Mouse (Mus musculus): ENCODE results near the gene Zfp759.
"Not testable (repeated sequence)": the region's sequence is repeated elsewhere in the genome, so short reads cannot be mapped to it uniquely, and the experiment has no call there.

Zfp759 gene

DNA sequence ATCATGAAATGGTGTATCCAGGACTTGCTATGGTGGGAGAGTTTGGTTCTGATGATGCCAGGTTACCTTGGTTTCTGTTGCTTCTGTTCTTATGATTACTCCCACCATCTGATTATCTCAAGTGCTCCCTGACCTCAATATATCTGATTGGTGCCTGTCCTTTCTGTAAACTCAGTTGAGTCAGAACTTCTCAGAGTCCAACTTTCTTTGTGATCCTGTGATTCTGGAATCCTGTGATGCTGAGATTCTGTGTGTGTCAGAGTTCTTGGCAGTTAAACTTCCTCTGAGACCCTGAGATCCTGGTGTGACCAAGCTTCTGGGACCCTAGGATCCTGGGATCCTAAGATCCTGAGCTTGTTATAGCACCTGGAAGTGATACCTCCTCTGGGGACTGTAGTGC lies at the start of gene Zfp759:
Zfp759 (plus strand) TSS at position 301 of the 400 bp plus-strand sequence.
- not testable (repeated sequence) for DNase-seq

DNA sequence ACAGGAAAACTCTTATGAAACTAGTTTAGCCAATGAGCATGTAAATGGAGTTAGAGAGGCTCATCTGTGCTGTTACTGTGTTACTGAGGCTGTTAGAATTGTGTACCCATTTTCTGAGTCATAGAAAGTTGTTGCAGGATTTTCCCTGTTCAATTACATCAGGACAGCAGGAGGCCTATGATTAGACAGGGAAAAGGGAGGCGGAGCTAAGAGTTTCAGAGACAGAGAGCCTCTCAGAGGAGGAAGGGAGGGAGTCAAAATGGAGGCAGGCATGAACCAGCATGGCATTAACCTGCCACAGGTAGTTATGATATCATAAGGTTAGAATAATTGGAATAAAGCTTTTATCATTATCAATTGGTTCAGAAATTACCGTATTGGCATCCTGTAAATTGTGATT lies 48.7 kb upstream of the Zfp759 start:
- DNase-seq: no peak

DNA sequence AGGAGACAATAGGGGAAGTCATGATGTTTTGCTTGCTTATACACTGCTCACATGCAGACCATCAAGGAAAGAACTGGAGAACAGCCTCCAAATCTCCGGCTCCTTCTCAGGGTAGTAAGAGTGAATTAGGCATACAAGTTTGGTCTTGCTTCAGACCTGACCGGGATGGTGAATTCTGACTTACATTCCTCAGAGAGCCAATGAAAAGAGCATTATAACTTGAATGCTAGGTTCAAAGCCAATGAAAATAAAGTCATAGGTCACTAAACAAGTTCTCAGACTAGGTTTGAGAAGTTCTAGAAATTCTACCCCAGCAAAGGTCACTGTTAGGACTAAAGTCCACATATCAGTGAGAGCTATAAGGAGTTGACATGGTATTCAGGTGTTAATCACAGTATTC lies 44.2 kb upstream of the Zfp759 start:
- no peak for DNase-seq

DNA sequence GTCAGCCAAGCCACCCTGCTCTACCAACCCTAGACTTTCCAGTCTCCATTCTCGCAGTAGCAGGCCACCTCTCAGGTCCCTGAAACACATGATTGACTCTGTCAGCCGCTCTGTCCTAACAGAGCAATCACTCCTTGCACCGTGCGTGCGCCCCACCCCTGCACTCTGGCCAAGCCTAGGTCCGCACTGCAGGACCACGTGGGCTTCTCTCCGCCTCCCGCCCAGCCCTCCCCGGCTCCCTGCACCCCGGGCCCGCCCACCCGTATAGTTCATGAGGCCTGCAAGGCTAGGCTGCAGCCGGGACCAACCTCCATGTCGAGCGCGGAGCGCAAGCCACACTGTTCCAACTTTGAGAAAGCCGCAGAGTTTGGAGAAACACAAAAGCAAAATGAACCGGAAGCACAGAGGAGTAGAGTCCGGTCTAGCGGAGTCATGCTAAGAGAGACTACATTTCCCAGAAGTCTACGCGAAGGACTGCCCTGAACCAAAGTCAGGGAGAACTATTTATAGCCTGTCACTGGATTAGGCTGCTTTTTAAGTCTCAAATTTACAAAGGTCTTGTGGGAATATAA lies 40.2 kb upstream of the Zfp759 start:
- DNase-seq: peak; percentile 61 to 63

DNA sequence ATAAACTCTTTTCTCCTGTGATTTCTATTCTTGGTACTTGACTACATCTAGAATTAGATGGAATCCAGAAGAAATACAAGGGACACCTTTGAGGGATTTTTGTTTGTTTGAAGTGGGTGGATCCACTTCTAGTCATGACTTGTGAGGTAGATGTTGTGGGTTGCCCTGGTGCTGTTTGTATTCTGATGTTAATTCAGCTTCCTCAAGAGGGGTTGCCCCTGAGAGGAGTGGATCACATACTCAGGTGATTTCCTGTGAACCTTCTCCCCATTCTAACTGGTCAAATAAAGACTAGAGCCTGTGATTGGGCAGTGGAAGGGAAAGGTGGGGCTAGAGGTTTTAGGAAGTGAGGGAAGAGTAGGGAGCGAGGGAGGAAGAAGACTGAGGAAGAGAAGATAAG lies 39.5 kb upstream of the Zfp759 start:
- peak; percentile 16 to 19 for DNase-seq

DNA sequence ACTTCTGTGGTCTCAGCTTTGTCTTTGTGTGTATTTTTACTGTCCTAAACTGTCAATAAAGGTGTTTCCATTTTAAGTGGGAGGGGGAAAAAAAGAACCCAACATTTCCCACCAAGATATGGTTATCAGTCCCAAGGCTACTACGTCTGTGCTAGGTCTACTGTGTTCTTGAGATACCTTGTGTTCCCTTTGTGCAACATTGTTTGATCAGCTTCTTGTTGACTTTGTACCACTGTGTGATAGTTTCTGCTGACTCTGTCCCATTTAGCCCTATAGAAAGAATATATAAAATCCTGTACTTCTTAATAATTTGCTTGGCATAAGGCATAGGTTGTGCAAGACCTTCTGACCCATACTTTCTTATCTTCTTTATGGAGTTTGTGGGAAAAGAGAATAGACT lies 31.3 kb upstream of the Zfp759 start:
- DNase-seq: no peak

DNA sequence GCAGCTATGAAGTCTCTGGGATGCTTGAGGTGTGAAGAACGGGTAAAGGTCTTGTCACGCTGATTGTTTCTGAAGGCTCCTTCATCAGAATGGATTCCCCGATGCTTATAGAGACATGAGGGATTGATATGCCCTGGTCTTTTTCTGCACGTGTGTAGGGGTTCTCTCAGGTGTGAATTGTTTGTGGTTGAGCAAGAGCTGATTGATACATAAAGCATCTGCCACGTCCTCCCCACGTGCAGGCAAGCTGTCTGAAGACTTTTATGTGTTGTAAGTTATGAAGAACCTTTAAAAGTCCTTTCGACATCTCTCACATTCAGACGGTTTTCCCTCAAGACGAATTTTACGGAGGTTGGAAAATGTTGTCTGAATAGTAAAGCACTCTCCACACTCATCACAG lies 23.6 kb upstream of the Zfp759 start, which contains the start of gene Zfp708:
Zfp708 (minus strand) TSS at position 101 of the 400 bp plus-strand sequence.
- DNase-seq: no peak

DNA sequence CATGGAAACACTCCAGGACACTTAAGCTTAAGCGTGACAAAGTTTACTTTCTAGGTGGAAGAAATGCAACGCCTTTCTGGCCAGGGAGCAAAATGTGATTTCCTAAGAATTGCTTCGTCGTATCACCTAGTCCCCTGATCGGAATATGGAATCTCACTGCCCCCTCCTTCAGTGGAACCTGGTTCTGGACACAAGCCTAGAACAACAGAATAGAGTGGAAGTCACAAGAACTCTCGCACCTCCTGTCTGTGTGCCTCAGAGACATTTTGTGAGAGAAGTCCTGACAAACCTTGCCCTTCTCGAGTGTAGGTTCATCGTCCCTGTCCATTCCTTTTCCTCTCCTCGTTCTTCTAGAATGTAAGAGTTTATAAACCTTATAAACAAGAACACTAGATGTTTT lies 13.8 kb upstream of the Zfp759 start:
- no peak for DNase-seq

DNA sequence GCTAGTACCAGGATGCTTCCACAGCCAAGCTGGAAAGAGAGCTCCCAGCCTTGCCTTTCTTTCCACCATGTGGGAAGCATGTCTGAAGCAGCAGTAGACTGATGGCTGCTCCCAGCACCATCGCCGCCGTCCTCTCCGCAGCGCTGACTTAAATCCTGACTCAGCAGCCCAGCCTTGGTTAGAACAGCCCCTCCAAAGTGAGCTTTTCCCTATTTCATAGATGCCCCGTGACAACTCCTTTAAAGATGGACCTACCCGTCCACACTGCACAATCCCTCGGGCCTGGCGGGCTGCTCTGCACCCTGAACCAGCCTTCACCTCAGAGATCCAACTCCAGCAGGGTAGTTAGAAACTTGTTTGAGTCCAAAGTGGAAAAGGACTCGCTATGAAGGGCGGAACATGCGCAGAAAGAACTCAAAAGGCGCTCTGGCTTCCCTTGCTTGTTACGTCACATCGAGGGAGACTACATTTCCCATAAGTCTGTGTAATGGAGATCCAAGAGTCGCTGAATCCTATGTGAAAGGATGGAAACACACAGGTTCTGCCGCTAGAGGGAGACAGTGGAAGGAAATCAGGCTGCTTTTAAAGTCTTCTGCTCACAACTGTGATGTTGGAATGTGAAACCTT lies 13.2 kb upstream of the Zfp759 start, which contains the start of gene Gm28557:
Gm28557 (minus strand) TSS at position 411 of the 627 bp plus-strand sequence.
- peak; percentile 86 to 90 for DNase-seq

DNA sequence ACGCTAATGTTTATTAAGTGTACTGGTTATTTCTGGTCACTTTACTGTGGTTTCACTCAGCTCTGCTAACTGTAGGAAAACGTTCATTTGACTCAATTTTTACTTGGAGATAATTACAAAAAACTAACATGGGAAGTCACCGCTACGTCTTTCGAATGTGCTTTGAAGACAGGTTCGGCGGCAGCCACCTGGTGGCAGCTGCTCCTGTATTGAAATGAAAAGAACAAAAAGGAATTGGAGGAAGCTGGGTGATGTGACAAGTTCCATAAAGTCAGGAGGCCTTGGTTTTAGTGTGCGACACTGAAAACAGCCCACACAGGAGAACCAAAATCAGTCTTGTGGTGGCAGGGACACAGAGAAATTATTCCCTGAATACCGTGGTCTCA lies 12.6 kb upstream of the Zfp759 start:
- DNase-seq: no peak

DNA sequence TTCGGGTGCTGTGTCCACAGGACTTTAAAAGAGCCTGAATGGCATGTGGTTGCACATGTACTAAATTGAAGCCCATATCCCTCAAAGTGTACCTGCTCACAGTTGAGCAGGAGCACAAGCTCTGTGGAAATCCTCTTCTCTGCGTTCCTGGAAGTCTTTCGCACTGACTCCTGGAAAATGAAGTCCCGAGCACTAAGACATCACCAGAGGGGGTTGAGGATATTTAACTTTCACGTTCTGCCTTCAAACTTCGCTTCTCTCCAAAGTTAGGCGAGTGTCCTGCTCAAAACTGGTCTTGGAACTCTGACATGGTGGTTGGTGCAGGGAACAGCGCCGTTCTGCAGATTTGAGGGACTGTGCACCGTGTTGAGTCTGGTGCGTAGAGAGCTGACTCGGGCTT lies 9.4 kb upstream of the Zfp759 start:
- peak in 1 of 2 experiments; percentile 7 for DNase-seq

DNA sequence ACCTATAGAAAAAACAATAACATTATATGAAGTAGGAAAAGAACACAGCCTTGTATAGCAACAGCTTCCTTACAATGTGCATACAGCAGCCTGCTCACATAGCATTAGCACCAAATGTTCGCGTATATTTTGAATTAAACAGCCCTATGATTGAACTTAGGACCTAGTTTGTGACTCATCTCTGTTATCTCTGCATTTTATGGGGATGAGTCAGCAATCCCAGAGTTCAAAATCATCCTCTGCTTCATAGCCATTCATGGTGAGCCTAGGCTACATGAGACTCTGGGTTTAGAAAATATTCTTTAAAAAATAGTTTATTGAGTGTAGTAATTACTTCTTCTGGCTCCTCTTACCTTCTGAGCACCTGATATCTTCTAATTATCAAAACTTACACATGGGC lies 8.2 kb upstream of the Zfp759 start:
- no peak for DNase-seq

DNA sequence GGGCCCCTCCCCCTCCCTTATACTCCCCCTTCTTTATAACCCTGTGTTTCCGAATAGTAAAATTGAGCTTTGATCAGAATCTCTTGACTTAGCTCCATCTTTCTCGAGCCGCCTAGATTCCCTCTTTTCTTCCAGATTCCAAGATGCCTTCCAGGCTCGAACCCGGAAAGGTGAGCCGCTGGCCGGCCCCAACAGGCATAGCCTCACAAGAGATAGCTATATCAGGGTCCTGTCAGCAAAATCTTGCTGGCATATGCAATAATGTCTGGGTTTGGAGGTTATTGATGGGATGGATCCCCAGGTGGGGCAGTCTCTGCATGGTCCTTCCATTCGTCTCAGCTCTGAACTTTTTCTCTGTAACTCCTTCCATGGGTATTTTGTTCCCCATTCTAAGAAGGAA lies 5.3 kb upstream of the Zfp759 start, which contains the start of gene Rslcan18:
Rslcan18 (minus strand) TSS at position 101 of the 400 bp plus-strand sequence.
- not testable (repeated sequence) for DNase-seq

DNA sequence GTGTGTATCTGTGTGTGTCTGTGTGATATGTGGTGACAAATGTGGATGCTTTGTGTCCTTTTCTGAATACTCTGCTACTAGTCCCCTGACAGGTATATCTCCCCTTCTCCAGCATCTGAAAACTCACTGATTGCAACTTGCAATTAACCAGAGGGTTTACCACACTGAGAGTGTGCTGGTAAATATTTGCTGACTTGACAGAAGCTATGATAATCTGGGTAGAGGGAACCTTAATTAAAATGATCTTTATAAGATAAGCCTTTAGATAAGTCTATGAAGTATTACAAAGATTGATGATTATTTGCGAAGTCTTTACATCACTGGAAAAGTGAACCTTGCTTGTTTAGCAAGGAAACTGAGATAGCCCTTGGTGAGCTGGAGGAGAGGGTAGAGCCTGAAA lies 3.0 kb downstream of the Zfp759 start:
- no peak for DNase-seq

DNA sequence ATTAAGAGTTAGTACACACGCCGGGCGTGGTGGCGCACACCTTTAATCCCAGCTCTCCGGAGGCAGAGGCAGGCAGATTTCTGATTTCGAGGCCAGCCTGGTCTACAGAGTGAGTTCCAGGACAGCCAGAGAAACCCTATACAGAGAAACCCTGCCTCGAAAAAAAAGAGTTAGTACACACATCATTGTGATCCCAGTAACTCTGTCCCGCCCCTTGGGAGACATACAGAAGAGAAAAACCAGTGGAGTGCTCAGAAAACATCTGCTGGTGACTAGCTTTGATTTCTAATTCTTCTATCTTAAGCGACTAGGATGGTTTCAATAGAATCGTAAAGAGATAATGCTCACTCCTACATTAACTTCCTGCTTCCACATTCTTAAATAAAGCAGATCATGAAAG lies 6.0 kb downstream of the Zfp759 start:
- not testable (repeated sequence) for DNase-seq

DNA sequence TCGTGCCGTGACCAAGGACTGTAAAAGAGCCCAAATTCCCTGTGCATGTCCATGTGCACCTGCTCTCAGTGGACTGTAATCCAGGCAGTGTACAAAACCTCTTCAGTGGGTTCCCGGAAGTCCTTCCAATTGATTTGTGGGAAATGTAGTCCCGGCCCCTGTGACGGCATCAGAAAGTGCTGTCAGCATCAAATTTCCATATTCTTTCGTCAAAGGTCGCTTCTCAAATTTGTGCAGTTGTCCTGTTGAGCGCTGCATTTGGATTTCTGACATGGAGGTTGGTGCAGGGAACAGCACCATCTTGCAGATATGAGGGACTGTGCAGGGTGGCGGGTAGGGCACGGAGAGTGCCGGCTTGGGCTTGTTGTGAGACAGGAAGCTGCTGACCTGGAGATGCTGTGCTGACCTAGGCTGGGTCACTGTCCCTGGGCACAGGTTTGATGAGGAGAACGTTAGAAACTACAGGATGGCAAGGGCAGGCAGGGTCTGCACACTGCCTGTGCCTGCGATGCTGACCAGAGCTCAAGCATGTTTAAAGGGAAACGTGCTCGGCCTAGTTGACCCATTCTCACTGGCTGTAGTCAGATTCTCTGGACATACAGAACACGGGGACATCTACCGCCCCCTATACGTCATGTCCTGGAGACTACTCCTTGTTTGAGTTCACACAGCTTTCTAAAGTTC lies 6.7 kb downstream of the Zfp759 start:
- peak; percentile 88 to 92 for DNase-seq

DNA sequence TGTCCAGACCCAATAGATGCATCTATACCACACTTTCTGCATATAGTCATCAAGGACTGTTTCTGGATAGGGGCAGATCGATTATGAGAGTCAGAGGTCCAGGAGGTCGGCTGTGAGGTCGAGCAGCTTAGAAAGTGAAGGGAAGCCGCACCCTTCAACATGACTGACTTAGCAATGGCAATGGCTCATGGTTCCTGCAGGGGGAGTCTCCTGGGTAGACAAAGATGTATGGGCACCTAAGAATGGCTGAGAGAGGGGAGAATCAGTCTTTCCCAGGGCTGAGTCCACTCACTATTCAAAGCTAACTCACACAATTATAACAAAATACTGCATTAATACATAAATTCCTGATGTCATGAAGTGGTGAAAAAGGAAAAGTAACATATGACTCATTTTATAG lies 44.7 kb downstream of the Zfp759 start:
- DNase-seq: not testable (repeated sequence)

DNA sequence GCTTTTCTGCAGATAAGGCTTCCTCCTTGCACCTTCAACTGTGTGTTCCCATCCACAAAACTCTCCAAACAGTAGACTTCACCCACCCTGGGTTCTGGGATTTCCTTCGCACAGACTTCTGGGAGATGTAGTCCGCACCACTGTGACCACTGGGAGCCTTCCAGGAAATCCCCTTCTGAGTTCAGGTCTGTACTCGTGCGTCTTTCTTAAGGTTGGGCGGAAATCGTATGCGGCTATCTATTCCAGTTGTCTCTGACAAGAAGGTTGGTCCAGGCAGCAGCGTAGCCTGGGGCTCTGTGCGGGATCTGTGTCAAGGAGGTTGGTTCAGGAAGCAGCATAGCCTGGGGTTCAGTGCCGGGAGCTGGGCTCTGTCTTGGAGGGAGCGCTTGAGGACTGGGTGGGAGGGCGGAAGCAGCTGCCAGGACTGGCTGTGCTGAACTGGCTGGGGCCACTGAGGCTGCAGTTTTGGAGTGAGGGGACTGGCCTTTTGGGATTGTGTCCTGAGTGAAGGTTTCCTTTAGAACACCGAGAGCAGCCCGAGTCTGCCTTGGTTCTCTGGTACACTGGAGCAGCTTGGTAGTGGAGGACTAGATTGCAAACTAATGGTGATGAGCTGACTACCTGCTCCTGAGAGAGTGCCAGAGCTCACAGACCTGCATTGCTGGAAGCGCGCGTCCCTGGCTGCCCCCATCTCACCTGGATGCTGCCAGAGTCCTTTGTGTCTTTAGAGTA lies 51.7 kb downstream of the Zfp759 start, which contains the start of gene Rsl1:
Rsl1 (plus strand) TSS at position 192 of the 732 bp plus-strand sequence.
- peak; percentile 83 to 86 for DNase-seq

DNA sequence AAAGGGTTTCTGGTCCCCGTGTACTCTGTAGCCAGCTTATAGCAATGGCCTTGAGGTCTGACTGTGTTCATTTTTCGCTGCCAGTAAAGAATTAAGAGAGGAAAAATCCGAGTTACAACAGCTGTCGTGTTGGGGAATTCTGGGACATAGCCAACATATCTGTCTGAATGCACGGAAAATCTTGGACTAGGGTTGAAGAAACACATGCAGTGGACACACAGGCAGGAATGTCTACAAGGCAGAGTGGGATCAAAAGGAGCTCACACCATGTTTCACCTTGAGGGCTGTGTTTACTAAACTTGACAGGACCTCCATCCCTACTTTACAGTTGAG lies 52.2 kb downstream of the Zfp759 start:
- no peak for DNase-seq
